Mouse (Mus musculus): Measurements from ENCODE around the gene Tbc1d10b.

Gene Tbc1d10b

GRCm38 (mm10) chr7:127162546-127162945 lies 45.7 kb downstream of the Tbc1d10b start:
- intact Hi-C loops (cut with DNase I): no loop called here

GRCm38 (mm10) chr7:127157548-127157947 lies 50.7 kb downstream of the Tbc1d10b start:
- intact Hi-C loops (cut with DNase I): no loop called here

- intact Hi-C loops (cut with DNase I): no loop called here
Observed at GRCm38 (mm10) chr7:127153477-127153876, 54.8 kb downstream of the Tbc1d10b start.

- intact Hi-C loops (cut with DNase I): no loop called here
Observed at GRCm38 (mm10) chr7:127152464-127152863, 55.8 kb downstream of the Tbc1d10b start.

- intact Hi-C loops (cut with DNase I): no loop called here
Observed at GRCm38 (mm10) chr7:127147901-127148300, 60.4 kb downstream of the Tbc1d10b start.

Data from adrenal gland (tissue).